Mouse (Mus musculus): Measurements from ENCODE around the gene Lgals2.

DNA sequence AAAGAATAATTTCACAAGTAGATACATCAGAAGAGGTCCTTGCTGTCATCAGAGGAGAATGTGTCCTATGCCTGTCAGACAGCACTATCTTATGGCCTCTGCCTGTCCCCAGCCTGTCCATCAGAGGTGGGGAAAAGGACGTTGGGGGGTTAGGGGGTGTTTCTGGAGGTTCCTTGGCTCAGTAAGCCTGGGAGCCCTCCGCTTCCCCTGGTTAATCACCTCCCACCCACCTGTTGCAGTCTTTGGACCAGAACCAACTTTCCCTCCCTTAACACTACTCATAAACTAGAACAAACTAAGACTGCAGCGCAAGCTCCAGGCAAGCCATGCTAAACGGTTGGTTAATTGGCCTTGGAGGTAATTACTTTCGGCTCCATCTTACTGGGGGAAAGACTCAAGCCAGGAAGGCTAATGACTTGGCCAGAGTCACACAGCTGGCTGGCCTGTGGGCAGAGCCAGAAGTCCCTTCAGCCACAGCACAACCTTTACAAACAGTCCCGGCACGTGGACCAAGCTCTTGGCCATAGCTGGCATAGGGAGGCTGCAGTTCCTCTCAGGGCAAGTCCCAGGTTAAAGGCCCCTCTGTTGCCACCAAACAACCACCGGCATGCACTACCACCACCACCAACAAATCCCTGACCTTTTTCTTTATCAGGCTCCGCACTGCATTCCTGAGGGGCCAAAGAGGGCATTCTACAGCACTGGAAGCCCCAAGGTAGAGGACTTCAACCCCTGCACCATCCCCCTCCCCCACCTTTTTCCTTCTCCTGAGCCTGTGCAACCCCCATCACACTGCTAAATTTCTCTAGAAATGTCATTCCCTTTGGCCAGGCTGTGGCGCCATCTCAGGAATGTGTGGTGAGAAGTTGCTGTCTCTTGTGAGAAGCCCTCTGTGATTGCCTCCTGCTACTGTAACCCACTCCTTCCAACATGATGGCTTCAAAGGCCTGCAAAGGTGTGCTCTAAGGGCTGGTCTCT lies 24.3 kb downstream of the Lgals2 start:
- TF ChIP-seq CTCF (IDR thresholded peaks at IDR 0.05; ENCODE audit: control insufficient read depth, insufficient read depth, insufficient read length) (no peak), MYOD1 (IDR thresholded peaks at IDR 0.05; ENCODE audit: control insufficient read depth, insufficient read length, low read depth) (no peak), MAX (IDR thresholded peaks at IDR 0.05) (no peak), MYOG (IDR thresholded peaks at IDR 0.05; ENCODE audit: control insufficient read depth, extremely low read depth, insufficient read length) (no peak), USF1 (IDR thresholded peaks at IDR 0.05; ENCODE audit: low read depth) (no peak)
